Mouse (Mus musculus): ENCODE results near the gene Gm11985.

Gene Gm11985

GRCm38 (mm10) chr11:7152371-7152770 is 36.0 kb downstream of the Gm11985 start:
- DNase-seq: no peak

GRCm38 (mm10) chr11:7150511-7150910 is 37.9 kb downstream of the Gm11985 start:
- no peak for DNase-seq

GRCm38 (mm10) chr11:7149471-7149870 is 38.9 kb downstream of the Gm11985 start:
- DNase-seq: peak; percentile 46

GRCm38 (mm10) chr11:7147945-7148344 is 40.4 kb downstream of the Gm11985 start:
- DNase-seq: no peak

GRCm38 (mm10) chr11:7147536-7147935 is 40.8 kb downstream of the Gm11985 start:
- DNase-seq: no peak

GRCm38 (mm10) chr11:7145221-7145620 is 43.1 kb downstream of the Gm11985 start:
- DNase-seq: peak; percentile 73

GRCm38 (mm10) chr11:7144369-7144768 is 44.0 kb downstream of the Gm11985 start:
- peak; percentile 48 for DNase-seq

GRCm38 (mm10) chr11:7142725-7143124 is 45.6 kb downstream of the Gm11985 start:
- no peak for DNase-seq

GRCm38 (mm10) chr11:7140449-7140848 is 47.9 kb downstream of the Gm11985 start:
- peak; percentile 54 for DNase-seq

- DNase-seq: no peak
Observed at GRCm38 (mm10) chr11:7138370-7138769, 50.0 kb downstream of the Gm11985 start.

GRCm38 (mm10) chr11:7136246-7136855 is 52.0 kb downstream of the Gm11985 start:
- no peak for DNase-seq

GRCm38 (mm10) chr11:7135763-7136162 is 52.6 kb downstream of the Gm11985 start:
- no peak for DNase-seq

GRCm38 (mm10) chr11:7135301-7135700 is 53.1 kb downstream of the Gm11985 start:
- DNase-seq: no peak

GRCm38 (mm10) chr11:7134319-7134718 is 54.0 kb downstream of the Gm11985 start:
- no peak for DNase-seq

- DNase-seq: no peak
Observed at GRCm38 (mm10) chr11:7133736-7134135, 54.6 kb downstream of the Gm11985 start.
